In genomic region chr6:51485646-51486045, GRCm38 (mm10) we compare ENCODE assay signal across 20 mouse cellular contexts. TPM values are rescaled to one million over a fixed set of nuclear protein-coding genes. Genes with fewer than 3 reads are reported as not detected.
DNase-seq lines count a peak whose midpoint lies in the region; ATAC-seq and TF ChIP-seq lines count a peak whose summit lies in the region.
"Had no signal": no experiment of that assay in that cellular context is flagged by ENCODE, and none has a peak within 500 bp of the region (broad histone marks: within the 10 kb centered on the region; RNA-seq: fewer than 3 reads in every experiment).

No protein-coding gene starts in this region.

- H3K9ac ChIP-seq in liver, embryonic 11.5 days (ENCODE audit: low read depth, low read length): no peak overlapping the region
- peak overlapping the region; percentile 52 for H3K9ac ChIP-seq in MEL (ENCODE audit: control insufficient read depth, low read depth, low read length, poor library complexity, severe bottlenecking)
- no peak overlapping the region for H3K9ac ChIP-seq in liver, embryonic 14.5 days (replicated peaks)
- H3K9ac ChIP-seq: forebrain, embryonic 15.5 days; heart, embryonic 15.5 days had no signal

- H3K79me2 ChIP-seq in MEL (ENCODE audit: control insufficient read depth, insufficient read depth, low read length, poor library complexity): no peaks in the 10 kb centered on the region

- no peak for DNase-seq in frontal cortex, postnatal 36 days (ENCODE audit: low spot score in 2 of 2)
- DNase-seq in liver, embryonic 11.5 days (ENCODE audit: low spot score): peak; percentile 31
- DNase-seq in liver (no peak), MEL (ENCODE audit: low read depth, low spot score) (peak; percentile 81)
- DNase-seq in liver, embryonic 14.5 days (ENCODE audit: low read depth in 3 of 3, low spot score in 3 of 3): no peak
- DNase-seq in retina, embryonic 14.5 days (ENCODE audit: low spot score): no peak
- DNase-seq: adrenal gland, postnatal 36 days; cerebellum, adult 18-20 months; cerebellum, postnatal 25 days; kidney, adult 18-20 months; layer of hippocampus, postnatal 36 days; retina, postnatal 1 day had no signal

- peaks cover 18% of the 10 kb centered on the region for H3K36me3 ChIP-seq in liver, embryonic 11.5 days (ENCODE audit: control insufficient read depth, insufficient read depth, low read length)
- peaks cover 16 to 31% of the 10 kb centered on the region in 2 experiments for H3K36me3 ChIP-seq in MEL (ENCODE audit: control insufficient read depth in 1 of 2, insufficient read depth in 2 of 2, low read length in 2 of 2)
- peaks cover 25% of the 10 kb centered on the region for H3K36me3 ChIP-seq in liver, embryonic 14.5 days (replicated peaks; ENCODE audit: control insufficient read depth, insufficient read depth, low read depth)

- H3K4me3 ChIP-seq in liver, embryonic 11.5 days (ENCODE audit: low read depth, low read length): no peak overlapping the region
- no peak overlapping the region for H3K4me3 ChIP-seq in MEL (ENCODE audit: control insufficient read depth in 1 of 2, insufficient read depth in 1 of 2, low read depth in 2 of 2, low read length in 2 of 2)
- H3K4me3 ChIP-seq in liver, embryonic 14.5 days (ENCODE audit: insufficient read depth in 1 of 2, low read depth in 2 of 2, low read length in 2 of 2): no peak overlapping the region
- H3K4me3 ChIP-seq: forebrain, embryonic 15.5 days; heart, embryonic 15.5 days; hindbrain, embryonic 10.5 days had no signal

- peak; percentile 78 for ATAC-seq in frontal cortex, adult (ENCODE audit: low TSS enrichment)
- peak; percentile 41; the same call in 1 of the 2 replicates for ATAC-seq in liver, embryonic 11.5 days (replicated peaks; ENCODE audit: low FRiP score)
- 0 out of 2 replicates have a peak, but pooled peaks have one; percentile 15 for ATAC-seq in liver, embryonic 14.5 days (ENCODE audit: insufficient read depth)
- no peak for ATAC-seq in erythroid progenitor cell, adult 5-6 weeks (replicated peaks; ENCODE audit: low FRiP score, poor library complexity, severe bottlenecking)
- ATAC-seq: forebrain, embryonic 15.5 days; lung, postnatal 0 days had no signal

- H3K9me3 ChIP-seq in liver, embryonic 11.5 days (ENCODE audit: control insufficient read depth, low read length): no peaks in the 10 kb centered on the region
- no peaks in the 10 kb centered on the region for H3K9me3 ChIP-seq in MEL (replicated peaks; ENCODE audit: insufficient read depth, low read length)
- H3K9me3 ChIP-seq in liver, embryonic 14.5 days (ENCODE audit: control insufficient read depth, low read length): no peaks in the 10 kb centered on the region
- H3K9me3 ChIP-seq: forebrain, embryonic 15.5 days had no signal

- no peak for TF ChIP-seq POLR2A in MEL (IDR thresholded peaks at IDR 0.05; ENCODE audit: control insufficient read depth in 1 of 2, insufficient read depth in 1 of 2, low read depth in 1 of 2, low read length in 2 of 2, poor library complexity in 1 of 2)

- TF ChIP-seq CTCF in MEL (IDR thresholded peaks at IDR 0.05 in 2 of 3, conservative IDR thresholded peaks at IDR 0.05 in 1 of 3; ENCODE audit: control insufficient read depth in 1 of 3, insufficient read depth in 1 of 3, low read depth in 2 of 3, low read length in 3 of 3, poor library complexity in 1 of 3, severe bottlenecking in 1 of 3): no peak
- TF ChIP-seq CTCF in liver, embryonic 14.5 days (IDR thresholded peaks at IDR 0.05; ENCODE audit: low read depth): no peak

- TF ChIP-seq EP300 in MEL (IDR thresholded peaks at IDR 0.05; ENCODE audit: low read depth in 1 of 2, low read length in 2 of 2): peak; percentile 94 to 96
- no peak for TF ChIP-seq EP300 in liver, embryonic 14.5 days (IDR thresholded peaks at IDR 0.05; ENCODE audit: low read depth)

- H3K27ac ChIP-seq in liver, embryonic 11.5 days (ENCODE audit: low read depth, low read length): no peak overlapping the region
- H3K27ac ChIP-seq in MEL (ENCODE audit: control insufficient read depth, low read depth, low read length): peak overlapping the region; percentile 95
- H3K27ac ChIP-seq in liver, embryonic 14.5 days: no peak overlapping the region
- H3K27ac ChIP-seq: forebrain, embryonic 15.5 days; heart, embryonic 15.5 days; hindbrain, embryonic 10.5 days; kidney, postnatal 0 days; stomach, postnatal 0 days had no signal

- H3K4me2 ChIP-seq in liver, embryonic 11.5 days: no peak overlapping the region
- H3K4me2 ChIP-seq in liver, embryonic 14.5 days (ENCODE audit: low read depth): no peak overlapping the region
- H3K4me2 ChIP-seq: forebrain, embryonic 15.5 days; heart, embryonic 15.5 days had no signal

- no peak for TF ChIP-seq RAD21 in MEL (IDR thresholded peaks at IDR 0.05; ENCODE audit: low read depth, low read length)

- H3K4me1 ChIP-seq in liver, embryonic 11.5 days (replicated peaks; ENCODE audit: control insufficient read depth, insufficient read depth, low read length): peaks cover 10% of the 10 kb centered on the region; the same call in 1 of the 2 replicates
- H3K4me1 ChIP-seq in MEL (ENCODE audit: control insufficient read depth in 1 of 2, insufficient read depth in 2 of 2, low read length in 2 of 2): peaks cover 12 to 15% of the 10 kb centered on the region in 2 experiments
- H3K4me1 ChIP-seq in liver, embryonic 14.5 days (replicated peaks; ENCODE audit: control insufficient read depth in 2 of 2, insufficient read depth in 2 of 2, low read length in 1 of 2): peaks cover 0 to 7% of the 10 kb centered on the region in 2 experiments; a peak in 2 of 4 replicates
- H3K4me1 ChIP-seq: hindbrain, embryonic 10.5 days had no signal

- H3K27me3 ChIP-seq in liver, embryonic 11.5 days (replicated peaks; ENCODE audit: control insufficient read depth, insufficient read depth, low read length): no peaks in the 10 kb centered on the region
- no peaks in the 10 kb centered on the region for H3K27me3 ChIP-seq in MEL (ENCODE audit: control insufficient read depth in 1 of 2, insufficient read depth in 2 of 2, low read length in 2 of 2)
- no peaks in the 10 kb centered on the region for H3K27me3 ChIP-seq in liver, embryonic 14.5 days (ENCODE audit: control insufficient read depth, insufficient read depth, low read length)
- H3K27me3 ChIP-seq: forebrain, embryonic 15.5 days; heart, embryonic 15.5 days had no signal

- 35% methylated on average over 2 of the region's 2 CpGs for WGBS in liver, embryonic 11.5 days
- 17% methylated on average over 2 of the region's 2 CpGs for WGBS in liver, embryonic 14.5 days (ENCODE audit: insufficient replicate concordance)

TF ChIP-seq in MEL, 35 proteins besides CTCF, POLR2A, EP300 and RAD21 (continues in another document):
- TF ChIP-seq SIN3A (IDR thresholded peaks at IDR 0.05; ENCODE audit: low read length) (no peak; the same call in 1 of the 2 replicates), GABPA (IDR thresholded peaks at IDR 0.05; ENCODE audit: low read depth, low read length) (no peak), ZKSCAN1 (IDR thresholded peaks at IDR 0.05; ENCODE audit: low read depth, low read length) (no peak), MEF2A (IDR thresholded peaks at IDR 0.05; ENCODE audit: extremely low read depth, insufficient replicate concordance, low read depth, low read length, poor library complexity, severe bottlenecking) (no peak), NRF1 (IDR thresholded peaks at IDR 0.05; ENCODE audit: insufficient read depth, low read depth, low read length, poor library complexity, severe bottlenecking) (no peak)

RNA-seq across cellular contexts. Expression of gene Cbx3, which starts 15.5 kb away (rescaled TPM):
- 468 and 477 TPM in 2 replicates for polyA plus RNA-seq in liver, embryonic 11.5 days (2014; fragmentation: Nextera tagmentation; extraction: Ambion mirVana)
- 250 and 253 TPM in 2 replicates for total RNA-seq in MEL (2012; rRNA removed)
- polyA plus RNA-seq in MEL (2012; ENCODE audit: insufficient read depth in 1 of 2, insufficient read length in 2 of 2, low read depth in 1 of 2, low replicate concordance in 2 of 2, missing spikeins in 1 of 2): 100 to 1,000 TPM in 1 of 2 experiments, not detected in 1; 177 TPM
- 25.8 and 50.6 TPM in 2 replicates for polyA plus RNA-seq in liver, embryonic 14.5 days (2012; rRNA removed)
- 264 and 269 TPM in 2 replicates for polyA plus RNA-seq in liver, embryonic 14.5 days (2014; fragmentation: Nextera tagmentation; extraction: Ambion mirVana)
- 276 and 309 TPM in 2 replicates for total RNA-seq in erythroid progenitor cell, adult 5-6 weeks (2015; ENCODE audit: low replicate concordance)
- 350 and 420 TPM in 2 replicates for total RNA-seq in erythroid progenitor cell, adult 5-6 weeks (2017; ENCODE audit: low replicate concordance)

RNA-seq across cellular contexts. Expression of gene Hnrnpa2b1, which starts 16.0 kb away (rescaled TPM):
- polyA plus RNA-seq in liver, embryonic 11.5 days (2014; fragmentation: Nextera tagmentation; extraction: Ambion mirVana): 1,403 and 1,404 TPM in 2 replicates
- 635 and 657 TPM in 2 replicates for total RNA-seq in MEL (2012; rRNA removed)
- 1,000 to 10,000 TPM; 1,226 to 1,710 TPM for polyA plus RNA-seq in MEL (2012; ENCODE audit: insufficient read depth in 1 of 2, insufficient read length in 2 of 2, low read depth in 1 of 2, low replicate concordance in 2 of 2, missing spikeins in 1 of 2)
- polyA plus RNA-seq in liver, embryonic 14.5 days (2012; rRNA removed): 353 and 684 TPM in 2 replicates
- 462 and 503 TPM in 2 replicates for polyA plus RNA-seq in liver, embryonic 14.5 days (2014; fragmentation: Nextera tagmentation; extraction: Ambion mirVana)
- 1,450 and 1,811 TPM in 2 replicates for total RNA-seq in erythroid progenitor cell, adult 5-6 weeks (2015; ENCODE audit: low replicate concordance)
- 1,487 and 2,530 TPM in 2 replicates for total RNA-seq in erythroid progenitor cell, adult 5-6 weeks (2017; ENCODE audit: low replicate concordance)

RNA-seq across cellular contexts. Expression of gene Snx10, which starts 38.1 kb away (rescaled TPM):
- polyA plus RNA-seq in liver, embryonic 11.5 days (2014; fragmentation: Nextera tagmentation; extraction: Ambion mirVana): 8.5 and 11.1 TPM in 2 replicates
- total RNA-seq in MEL (2012; rRNA removed): 3.9 and 6.6 TPM in 2 replicates
- polyA plus RNA-seq in MEL (2012; ENCODE audit: insufficient read depth in 1 of 2, insufficient read length in 2 of 2, low read depth in 1 of 2, low replicate concordance in 2 of 2, missing spikeins in 1 of 2): 1 to 10 TPM in 1 of 2 experiments, not detected in 1; 7.0 TPM
- polyA plus RNA-seq in liver, embryonic 14.5 days (2012; rRNA removed): 1.2 and 2.0 TPM in 2 replicates
- 6.4 and 6.7 TPM in 2 replicates for polyA plus RNA-seq in liver, embryonic 14.5 days (2014; fragmentation: Nextera tagmentation; extraction: Ambion mirVana)
- 9.7 and 21.4 TPM in 2 replicates for total RNA-seq in erythroid progenitor cell, adult 5-6 weeks (2015; ENCODE audit: low replicate concordance)
- total RNA-seq in erythroid progenitor cell, adult 5-6 weeks (2017; ENCODE audit: low replicate concordance): 12.0 and 13.5 TPM in 2 replicates

RNA-seq across cellular contexts. Expression of gene Nfe2l3, which starts 53.2 kb away (rescaled TPM):
- 0.36 and 0.99 TPM in 2 replicates for polyA plus RNA-seq in liver, embryonic 11.5 days (2014; fragmentation: Nextera tagmentation; extraction: Ambion mirVana)
- 0.07 and 0.15 TPM in 2 replicates for total RNA-seq in MEL (2012; rRNA removed)
- polyA plus RNA-seq in MEL (2012; ENCODE audit: insufficient read depth in 1 of 2, insufficient read length in 2 of 2, low read depth in 1 of 2, low replicate concordance in 2 of 2, missing spikeins in 1 of 2): under 1 TPM in 1 of 2 experiments, not detected in 1; 0.21 TPM
- 0.11 and 0.13 TPM in 2 replicates for polyA plus RNA-seq in liver, embryonic 14.5 days (2012; rRNA removed)
- 0.10 and 0.20 TPM in 2 replicates for polyA plus RNA-seq in liver, embryonic 14.5 days (2014; fragmentation: Nextera tagmentation; extraction: Ambion mirVana)
- total RNA-seq in erythroid progenitor cell, adult 5-6 weeks (2015; ENCODE audit: low replicate concordance): 1.4 TPM in 1 of 2 replicates, not detected in the other
- total RNA-seq in erythroid progenitor cell, adult 5-6 weeks (2017; ENCODE audit: low replicate concordance): 0.51 TPM in 1 of 2 replicates, not detected in the other

Comparison
In these comparisons a context has a peak if more than half of its experiments do, and no peak if none do; other contexts are left out.
1. DNase-seq: peak in liver, embryonic 11.5 days (single experiment) and MEL (single experiment); none in frontal cortex, postnatal 36 days (0 of 2), liver (single experiment), liver, embryonic 14.5 days (0 of 3) and retina, embryonic 14.5 days (single experiment).